Mouse (Mus musculus) forebrain, embryonic 13.5 days (tissue): ENCODE results near the gene Ep400. TPM values are rescaled to one million over a fixed set of nuclear protein-coding genes. Genes with fewer than 3 reads are reported as not detected.
A peak's percentile ranks its signal among the peaks of the same experiment; 100 is the strongest.
"Not testable (repeated sequence)": the region's sequence is repeated elsewhere in the genome, so short reads cannot be mapped to it uniquely, and the experiment has no call there.

Experiments
- ATAC-seq: fragments of 200-750 bp; cut with Nextera tagmentation; 2 replicates; pipeline ENCODE4 v1.8.0; 2017
- H3K27ac ChIP-seq: fragments of 300-500 bp; sonication (generic); 2 replicates; pipeline ENCODE4 v1.5.1; 2015; ENCODE audit warnings: inconsistent platforms, mild to moderate bottlenecking, moderate library complexity
- H3K27me3 ChIP-seq: fragments of 300-500 bp; sonication (generic); 2 replicates; pipeline ENCODE4 v1.6.1; 2015; ENCODE audit warnings: mild to moderate bottlenecking, inconsistent platforms
- H3K36me3 ChIP-seq: fragments of 300-500 bp; sonication (generic); 2 replicates; pipeline ENCODE4 v1.6.1; 2015; ENCODE audit warnings: mild to moderate bottlenecking, inconsistent platforms; ENCODE audit not compliant: poor library complexity, severe bottlenecking
- H3K4me1 ChIP-seq: fragments of 300-500 bp; sonication (generic); 2 replicates; pipeline ENCODE4 v1.6.1; 2015; ENCODE audit warnings: inconsistent platforms
- H3K4me2 ChIP-seq: fragments of 300-500 bp; sonication (generic); 2 replicates; pipeline ENCODE4 v1.6.1; 2015; ENCODE audit warnings: inconsistent platforms, mild to moderate bottlenecking, moderate library complexity
- H3K4me3 ChIP-seq: fragments of 300-500 bp; sonication (generic); 2 replicates; pipeline ENCODE4 v1.5.1; 2015; ENCODE audit warnings: mild to moderate bottlenecking, inconsistent platforms
- H3K9ac ChIP-seq: fragments of 300-500 bp; sonication (generic); 2 replicates; pipeline ENCODE4 v1.6.1; 2015; ENCODE audit warnings: mild to moderate bottlenecking, inconsistent platforms
- H3K9me3 ChIP-seq: fragments of 300-500 bp; sonication (generic); replicated peaks from 2 replicates; pipeline ENCODE4 v1.6.1; 2016; ENCODE audit warnings: inconsistent platforms
- WGBS: fragments of 180-500 bp; shearing (Covaris S2); methylation state at CpG from one replicate; pipeline ENCODE4 v1.1.7; 2015; 5-methylcytosine and 5-hydroxymethylcytosine counted together
- polyA plus RNA-seq: library from polyadenylated mRNA; unstranded; fragments of >200 nt; fragmentation: Nextera tagmentation; extraction: Ambion mirVana; gene quantifications from 2 replicates; pipeline ENCODE4 v1.2.1, GENCODE M21; 2015

Ep400 gene
- polyA plus RNA-seq, 1 experiment from 2014 or later = 50.1 TPM

GRCm38 (mm10) chr5:110776141-110776540 lies 5.6 kb upstream of the Ep400 start:
- H3K4me3 ChIP-seq = no peak overlapping the region
- H3K9me3 ChIP-seq = no peaks in the 10 kb centered on the region
- H3K27me3 ChIP-seq = no peaks in the 10 kb centered on the region
- no peak for ATAC-seq
- H3K36me3 ChIP-seq = peaks cover 52% of the 10 kb centered on the region
- no peak overlapping the region for H3K27ac ChIP-seq
- 91% methylated on average over 2 of the region's 2 CpGs for WGBS
- H3K4me2 ChIP-seq = no peak overlapping the region
- H3K4me1 ChIP-seq = peaks cover 22% of the 10 kb centered on the region
- no peak overlapping the region for H3K9ac ChIP-seq

GRCm38 (mm10) chr5:110774511-110774910 lies 4.0 kb upstream of the Ep400 start:
- ATAC-seq = no peak
- Histone ChIP-seq H3K4me2 (no peak overlapping the region), H3K4me3 (no peak overlapping the region), H3K4me1 (peaks cover 10% of the 10 kb centered on the region), H3K36me3 (peaks cover 52% of the 10 kb centered on the region), H3K27ac (no peak overlapping the region), H3K27me3 (no peaks in the 10 kb centered on the region), H3K9me3 (no peaks in the 10 kb centered on the region), H3K9ac (no peak overlapping the region)
- 94% methylated on average over 11 of the region's 11 CpGs for WGBS

- peaks cover 48% of the 10 kb centered on the region for H3K36me3 ChIP-seq
- not testable (repeated sequence) for H3K27ac ChIP-seq
- WGBS = 91% methylated on average over 9 of the region's 10 CpGs
Observed at GRCm38 (mm10) chr5:110772945-110773344, 2.4 kb upstream of the Ep400 start.

GRCm38 (mm10) chr5:110770031-110770445 lies 479 bp downstream of the Ep400 start:
- no peak for ATAC-seq
- WGBS = 0% methylated on average over 49 of the region's 58 CpGs
- Histone ChIP-seq H3K36me3 (peaks cover 19% of the 10 kb centered on the region), H3K9ac (peak overlapping the region; percentile 89), H3K27ac (peak overlapping the region; percentile 95), H3K4me2 (peak overlapping the region; percentile 70), H3K9me3 (no peaks in the 10 kb centered on the region), H3K4me1 (peaks cover 23% of the 10 kb centered on the region), H3K4me3 (peak overlapping the region; percentile 93), H3K27me3 (no peaks in the 10 kb centered on the region)

More at GRCm38 (mm10) chr5:110772945-110773344, 2.4 kb upstream of the Ep400 start:
- not testable (repeated sequence) for H3K9ac ChIP-seq, H3K27me3 ChIP-seq, H3K4me3 ChIP-seq, H3K4me2 ChIP-seq, ATAC-seq, H3K9me3 ChIP-seq
- H3K4me1 ChIP-seq = peaks cover 16% of the 10 kb centered on the region

GRCm38 (mm10) chr5:110769272-110769671 lies 1.2 kb downstream of the Ep400 start:
- peak overlapping the region; percentile 70 for H3K4me2 ChIP-seq
- 61% methylated on average over 4 of the region's 4 CpGs for WGBS
- H3K4me1 ChIP-seq = peaks cover 23% of the 10 kb centered on the region
- no peaks in the 10 kb centered on the region for H3K9me3 ChIP-seq
- ATAC-seq = no peak
- peak overlapping the region; percentile 93 for H3K4me3 ChIP-seq
- no peaks in the 10 kb centered on the region for H3K27me3 ChIP-seq
- no peak overlapping the region for H3K27ac ChIP-seq
- H3K36me3 ChIP-seq = peaks cover 11% of the 10 kb centered on the region
- peak overlapping the region; percentile 89 for H3K9ac ChIP-seq

GRCm38 (mm10) chr5:110763890-110764289 lies 6.6 kb downstream of the Ep400 start:
- Histone ChIP-seq H3K27ac (no peak overlapping the region), H3K9me3 (no peaks in the 10 kb centered on the region), H3K36me3 (no peaks in the 10 kb centered on the region), H3K4me1 (peaks cover 16% of the 10 kb centered on the region), H3K27me3 (no peaks in the 10 kb centered on the region), H3K9ac (no peak overlapping the region), H3K4me3 (no peak overlapping the region), H3K4me2 (no peak overlapping the region)
- WGBS = 93% methylated on average over 8 of the region's 8 CpGs
- no peak for ATAC-seq

- Histone ChIP-seq H3K27me3 (no peaks in the 10 kb centered on the region), H3K27ac (no peak overlapping the region), H3K9me3 (no peaks in the 10 kb centered on the region), H3K9ac (no peak overlapping the region), H3K4me2 (no peak overlapping the region), H3K4me3 (no peak overlapping the region), H3K4me1 (no peaks in the 10 kb centered on the region), H3K36me3 (peaks cover 12% of the 10 kb centered on the region)
- ATAC-seq = no peak
- WGBS = 86% methylated on average over 1 of the region's 1 CpGs
Observed at GRCm38 (mm10) chr5:110745021-110745420, 25.5 kb downstream of the Ep400 start.

GRCm38 (mm10) chr5:110739496-110740275 lies 30.8 kb downstream of the Ep400 start:
- no peaks in the 10 kb centered on the region for H3K9me3 ChIP-seq
- H3K9ac ChIP-seq = no peak overlapping the region
- peaks cover 54% of the 10 kb centered on the region for H3K36me3 ChIP-seq
- 92% methylated on average over 7 of the region's 7 CpGs for WGBS
- H3K27ac ChIP-seq = no peak overlapping the region
- no peaks in the 10 kb centered on the region for H3K4me1 ChIP-seq
- no peaks in the 10 kb centered on the region for H3K27me3 ChIP-seq
- no peak for ATAC-seq
- no peak overlapping the region for H3K4me2 ChIP-seq
- H3K4me3 ChIP-seq = no peak overlapping the region

GRCm38 (mm10) chr5:110735606-110736005 lies 34.9 kb downstream of the Ep400 start:
- no peaks in the 10 kb centered on the region for H3K27me3 ChIP-seq
- peaks cover 81% of the 10 kb centered on the region for H3K36me3 ChIP-seq

GRCm38 (mm10) chr5:110733231-110733823 lies 37.2 kb downstream of the Ep400 start:
- Histone ChIP-seq H3K27ac (no peak overlapping the region), H3K9me3 (no peaks in the 10 kb centered on the region), H3K27me3 (no peaks in the 10 kb centered on the region), H3K4me3 (no peak overlapping the region), H3K4me1 (no peaks in the 10 kb centered on the region), H3K9ac (no peak overlapping the region), H3K36me3 (peaks cover 76% of the 10 kb centered on the region), H3K4me2 (no peak overlapping the region)
- WGBS = 95% methylated on average over 4 of the region's 4 CpGs
- ATAC-seq = no peak

More at GRCm38 (mm10) chr5:110735606-110736005, 34.9 kb downstream of the Ep400 start:
- Histone ChIP-seq H3K9ac (no peak overlapping the region), H3K27ac (no peak overlapping the region), H3K4me1 (no peaks in the 10 kb centered on the region), H3K4me3 (no peak overlapping the region), H3K4me2 (no peak overlapping the region), H3K9me3 (no peaks in the 10 kb centered on the region)
- 94% methylated on average over 1 of the region's 1 CpGs for WGBS
- no peak for ATAC-seq

- ATAC-seq = no peak
- H3K9me3 ChIP-seq = no peaks in the 10 kb centered on the region
- no peak overlapping the region for H3K4me3 ChIP-seq
- peaks cover 75% of the 10 kb centered on the region for H3K36me3 ChIP-seq
- H3K4me1 ChIP-seq = no peaks in the 10 kb centered on the region
- no peak overlapping the region for H3K27ac ChIP-seq
- no peaks in the 10 kb centered on the region for H3K27me3 ChIP-seq
- whole genome bisulfite sequencing = 84% methylated on average over 2 of the region's 2 CpGs
- no peak overlapping the region for H3K4me2 ChIP-seq
- H3K9ac ChIP-seq = no peak overlapping the region
Observed at GRCm38 (mm10) chr5:110731227-110731626, 39.3 kb downstream of the Ep400 start.

- no peaks in the 10 kb centered on the region for H3K27me3 ChIP-seq
- no peaks in the 10 kb centered on the region for H3K9me3 ChIP-seq
- ATAC-seq = no peak
- no peaks in the 10 kb centered on the region for H3K4me1 ChIP-seq
- no peak overlapping the region for H3K4me2 ChIP-seq
- H3K4me3 ChIP-seq = no peak overlapping the region
- H3K9ac ChIP-seq = no peak overlapping the region
- 95% methylated on average over 1 of the region's 1 CpGs for WGBS
- no peak overlapping the region for H3K27ac ChIP-seq
- H3K36me3 ChIP-seq = peaks cover 82% of the 10 kb centered on the region
Observed at GRCm38 (mm10) chr5:110727850-110728249, 42.7 kb downstream of the Ep400 start.
